ENCODE assay signal across 8 mouse cellular contexts in the genomic region with DNA sequence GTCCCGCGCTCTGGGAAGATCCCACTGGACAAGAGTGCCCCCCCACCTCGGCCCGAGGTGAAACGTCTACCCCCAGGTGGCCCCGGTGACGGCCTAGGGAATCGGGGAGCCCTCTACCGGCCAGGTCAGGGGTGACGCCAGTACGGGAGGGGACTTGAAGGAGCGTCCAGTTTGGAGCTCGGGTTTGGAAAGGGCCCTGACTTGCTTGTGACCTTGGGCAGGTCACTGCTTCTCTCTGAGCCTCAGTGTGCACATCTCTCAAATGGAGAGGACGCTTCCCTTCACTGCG. TPM values are rescaled to one million over a fixed set of nuclear protein-coding genes. Genes with fewer than 3 reads are reported as not detected.
A peak's percentile ranks its signal among the peaks of the same experiment; 100 is the strongest.
DNase-seq lines count a peak whose midpoint lies in the region; ATAC-seq and TF ChIP-seq lines count a peak whose summit lies in the region.

No protein-coding gene starts in this region.

- peak overlapping the region; percentile 42; the same call in 1 of the 2 replicates for H3K4me3 ChIP-seq in liver, adult 2 months (ENCODE audit: insufficient read depth, low read depth, low read length)
- H3K4me3 ChIP-seq in forebrain, postnatal 0 days (ENCODE audit: low read depth, low read length) = peak overlapping the region; percentile 56
- peak overlapping the region; percentile 43 for H3K4me3 ChIP-seq in limb, embryonic 11.5 days (ENCODE audit: low read depth, low read length)

- TF ChIP-seq POLR2A in liver, adult 2 months (IDR thresholded peaks at IDR 0.05; ENCODE audit: extremely low read depth, insufficient read depth, low read length) = no peak

- 0 out of 2 replicates have a peak, but pooled peaks cover 3% of the 10 kb centered on the region for H3K4me1 ChIP-seq in liver, adult 2 months (ENCODE audit: control insufficient read depth, insufficient read depth, low read length)
- H3K4me1 ChIP-seq in forebrain, postnatal 0 days (ENCODE audit: insufficient read depth) = 0 out of 2 replicates have a peak, but pooled peaks cover 4% of the 10 kb centered on the region
- peaks cover 11% of the 10 kb centered on the region for H3K4me1 ChIP-seq in limb, embryonic 11.5 days (ENCODE audit: control insufficient read depth, insufficient read depth, low read length)

- H3K4me2 ChIP-seq in forebrain, postnatal 0 days (ENCODE audit: low read depth) = peak overlapping the region; percentile 96
- peak overlapping the region; percentile 90 for H3K4me2 ChIP-seq in limb, embryonic 11.5 days (ENCODE audit: low read depth, severe bottlenecking)

- no peaks in the 10 kb centered on the region for H3K79me2 ChIP-seq in liver, adult 2 months (ENCODE audit: control insufficient read depth, insufficient read depth, low read length)

- H3K27me3 ChIP-seq in liver, adult 2 months (ENCODE audit: control insufficient read depth, insufficient read depth, low read length) = 0 out of 2 replicates have a peak, but pooled peaks cover 3% of the 10 kb centered on the region
- H3K27me3 ChIP-seq in forebrain, postnatal 0 days (ENCODE audit: insufficient read depth, low read length) = peaks cover 7% of the 10 kb centered on the region; the same call in 1 of the 2 replicates
- H3K27me3 ChIP-seq in limb, embryonic 11.5 days (ENCODE audit: control insufficient read depth, insufficient read depth, low read length) = peaks cover 23% of the 10 kb centered on the region

- no peaks in the 10 kb centered on the region for H3K36me3 ChIP-seq in liver, adult 2 months (ENCODE audit: control insufficient read depth, insufficient read depth, low read length)
- no peaks in the 10 kb centered on the region for H3K36me3 ChIP-seq in forebrain, postnatal 0 days (ENCODE audit: insufficient read depth)
- H3K36me3 ChIP-seq in limb, embryonic 11.5 days (ENCODE audit: control insufficient read depth, insufficient read depth, low read length) = no peaks in the 10 kb centered on the region

- no peaks in the 10 kb centered on the region for H3K9me3 ChIP-seq in forebrain, postnatal 0 days (ENCODE audit: low read length)
- no peaks in the 10 kb centered on the region for H3K9me3 ChIP-seq in limb, embryonic 11.5 days (ENCODE audit: control insufficient read depth, low read length)

- peak; percentile 66 for TF ChIP-seq CTCF in liver, adult 2 months (IDR thresholded peaks at IDR 0.05; ENCODE audit: low read depth, low read length)
- TF ChIP-seq CTCF in forebrain, postnatal 0 days (IDR thresholded peaks at IDR 0.05; ENCODE audit: low read depth) = peak; percentile 52

- 3% methylated on average over 15 of the region's 15 CpGs for WGBS in liver, adult 2 months
- WGBS in forebrain, postnatal 0 days = 4% methylated on average over 15 of the region's 15 CpGs
- 2% methylated on average over 15 of the region's 15 CpGs for WGBS in limb, embryonic 11.5 days

- DNase-seq in liver, adult 2 months (ENCODE audit: extremely low read depth, low read depth, low spot score) = peak; percentile 12
- DNase-seq in liver = no peak
- DNase-seq in cerebellum, adult 11-12 months = peak; percentile 10
- no peak for DNase-seq in forebrain, postnatal 0 days
- DNase-seq in limb, embryonic 11.5 days (ENCODE audit: low spot score) = peak; percentile 72
- DNase-seq in naive thymus-derived CD4-positive, alpha-beta T cell, adult 2 months (ENCODE audit: low read depth) = peak; percentile 16
- DNase-seq in frontal cortex, postnatal 10 days (ENCODE audit: low spot score in 2 of 2) = no peak
- no peak for DNase-seq in spleen, adult 12 weeks (ENCODE audit: low spot score)

- H3K27ac ChIP-seq in liver, adult 2 months (replicated peaks; ENCODE audit: insufficient read depth, low read depth, low read length) = no peak overlapping the region
- no peak overlapping the region for H3K27ac ChIP-seq in forebrain, postnatal 0 days (ENCODE audit: low read depth, low read length)
- no peak overlapping the region for H3K27ac ChIP-seq in limb, embryonic 11.5 days (replicated peaks; ENCODE audit: low read depth, low read length)

- no peak overlapping the region for H3K9ac ChIP-seq in liver, adult 2 months (ENCODE audit: low read depth, low read length)
- peak overlapping the region; percentile 62 for H3K9ac ChIP-seq in forebrain, postnatal 0 days
- peak overlapping the region; percentile 53; the same call in 1 of the 2 replicates for H3K9ac ChIP-seq in limb, embryonic 11.5 days (ENCODE audit: low read length)

- ATAC-seq in forebrain, postnatal 0 days = no peak
- ATAC-seq in limb, embryonic 11.5 days (ENCODE audit: insufficient number of reproducible peaks, low FRiP score, low TSS enrichment, low read depth) = no peak

RNA-seq across cellular contexts. Expression of a gene that starts 1.6 kb away (rescaled TPM):
- total RNA-seq in liver, adult 2 months (2014; rRNA removed) = not detected in 2 replicates
- polyA plus RNA-seq in liver, adult 2 months (2012; rRNA removed) = 0.82 TPM in 1 of 2 replicates, not detected in the other
- 2.0 and 2.4 TPM in 2 replicates for total RNA-seq in forebrain, postnatal 0 days (2014; rRNA removed)
- 2.4 and 3.1 TPM in 2 replicates for polyA plus RNA-seq in forebrain, postnatal 0 days (2015; fragmentation: Nextera tagmentation; extraction: Ambion mirVana)
- polyA plus RNA-seq in limb, embryonic 11.5 days (2014; fragmentation: Nextera tagmentation; extraction: Ambion mirVana) = 0.15 TPM in 1 of 2 replicates, not detected in the other

RNA-seq across cellular contexts. Expression of a gene that starts 37.1 kb away (rescaled TPM):
- 0.07 and 0.18 TPM in 2 replicates for total RNA-seq in liver, adult 2 months (2014; rRNA removed)
- 0.11 and 0.15 TPM in 2 replicates for polyA plus RNA-seq in liver, adult 2 months (2012; rRNA removed)
- total RNA-seq in forebrain, postnatal 0 days (2014; rRNA removed) = 0.23 and 0.29 TPM in 2 replicates
- polyA plus RNA-seq in forebrain, postnatal 0 days (2015; fragmentation: Nextera tagmentation; extraction: Ambion mirVana) = 0.10 and 0.23 TPM in 2 replicates
- 0.08 and 0.10 TPM in 2 replicates for polyA plus RNA-seq in limb, embryonic 11.5 days (2014; fragmentation: Nextera tagmentation; extraction: Ambion mirVana)

RNA-seq across cellular contexts. Expression of a gene that starts 44.6 kb away (rescaled TPM):
- 6.8 and 8.1 TPM in 2 replicates for total RNA-seq in liver, adult 2 months (2014; rRNA removed)
- polyA plus RNA-seq in liver, adult 2 months (2012; rRNA removed) = 2.5 and 3.3 TPM in 2 replicates
- 11.6 and 20.8 TPM in 2 replicates for total RNA-seq in forebrain, postnatal 0 days (2014; rRNA removed)
- 34.8 and 50.0 TPM in 2 replicates for polyA plus RNA-seq in forebrain, postnatal 0 days (2015; fragmentation: Nextera tagmentation; extraction: Ambion mirVana)
- polyA plus RNA-seq in limb, embryonic 11.5 days (2014; fragmentation: Nextera tagmentation; extraction: Ambion mirVana) = 134 and 137 TPM in 2 replicates

Comparison
In these comparisons a context has a peak if more than half of its experiments do, and no peak if none do; other contexts are left out.
1. DNase-seq: peak in liver, adult 2 months (single experiment), cerebellum, adult 11-12 months (single experiment), limb, embryonic 11.5 days (single experiment) and naive thymus-derived CD4-positive, alpha-beta T cell, adult 2 months (single experiment); none in liver (single experiment), forebrain, postnatal 0 days (single experiment), frontal cortex, postnatal 10 days (0 of 2) and spleen, adult 12 weeks (single experiment).
2. Peak in every context shown above with its lines, with median percentiles within 50 percentile points of each other: H3K4me3 ChIP-seq.